ENCODE assay signal across 8 mouse cellular contexts in genomic region chr4:57140200-57140799, GRCm38 (mm10). TPM values are rescaled to one million over a fixed set of nuclear protein-coding genes. Genes with fewer than 3 reads are reported as not detected.
A peak's percentile ranks its signal among the peaks of the same experiment; 100 is the strongest.
DNase-seq lines count a peak whose midpoint lies in the region; ATAC-seq and TF ChIP-seq lines count a peak whose summit lies in the region.
"Had no signal": no experiment of that assay in that cellular context is flagged by ENCODE, and none has a peak within 500 bp of the region (broad histone marks: within the 10 kb centered on the region; RNA-seq: fewer than 3 reads in every experiment).

No protein-coding gene starts in this region.

- H3K9me3 ChIP-seq in kidney, embryonic 15.5 days (replicated peaks): no peaks in the 10 kb centered on the region
- no peaks in the 10 kb centered on the region for H3K9me3 ChIP-seq in hindbrain, postnatal 0 days (ENCODE audit: low read length)
- no peaks in the 10 kb centered on the region for H3K9me3 ChIP-seq in neural tube, embryonic 14.5 days (ENCODE audit: control insufficient read depth, low read length)

- peaks cover 61% of the 10 kb centered on the region for H3K4me1 ChIP-seq in kidney, embryonic 15.5 days
- H3K4me1 ChIP-seq in hindbrain, postnatal 0 days (ENCODE audit: insufficient read depth, low read length): peaks cover 9% of the 10 kb centered on the region; the same call in 1 of the 2 replicates
- peaks cover 17% of the 10 kb centered on the region; the same call in 1 of the 2 replicates for H3K4me1 ChIP-seq in neural tube, embryonic 14.5 days (ENCODE audit: control insufficient read depth, insufficient read depth, low read length)

- H3K27ac ChIP-seq in kidney, embryonic 15.5 days: no peak overlapping the region
- H3K27ac ChIP-seq in hindbrain, postnatal 0 days: no peak overlapping the region
- H3K27ac ChIP-seq in neural tube, embryonic 14.5 days (ENCODE audit: low read depth, low read length): no peak overlapping the region

- no peak for DNase-seq in kidney, adult 8-10 months
- DNase-seq in embryo, embryonic 11 days: peak; percentile 32
- DNase-seq in hindbrain, postnatal 0 days (ENCODE audit: low spot score): no peak
- no peak for DNase-seq in spleen, postnatal 10 days (ENCODE audit: low spot score in 2 of 2)
- no peak for DNase-seq in thymus, postnatal 4 days

- ATAC-seq in kidney, embryonic 15.5 days (replicated peaks; ENCODE audit: low FRiP score): peak; percentile 37
- ATAC-seq in hindbrain, postnatal 0 days: no peak
- ATAC-seq in neural tube, embryonic 14.5 days (ENCODE audit: low read depth): no peak
- ATAC-seq: Patski had no signal

- no peak overlapping the region for H3K9ac ChIP-seq in kidney, embryonic 15.5 days
- H3K9ac ChIP-seq in hindbrain, postnatal 0 days (replicated peaks; ENCODE audit: low read length): peak overlapping the region; percentile 74; the same call in 1 of the 2 replicates
- H3K9ac ChIP-seq in neural tube, embryonic 14.5 days (replicated peaks; ENCODE audit: low read depth, low read length): no peak overlapping the region

- WGBS in kidney, embryonic 15.5 days: 9% methylated on average over 4 of the region's 4 CpGs
- WGBS in hindbrain, postnatal 0 days: 19% methylated on average over 4 of the region's 4 CpGs
- 13% methylated on average over 4 of the region's 4 CpGs for WGBS in neural tube, embryonic 14.5 days

- H3K27me3 ChIP-seq in kidney, embryonic 15.5 days: peaks cover 52% of the 10 kb centered on the region
- no peaks in the 10 kb centered on the region for H3K27me3 ChIP-seq in hindbrain, postnatal 0 days (ENCODE audit: insufficient read depth, low read length)
- peaks cover 6% of the 10 kb centered on the region; the same call in 1 of the 2 replicates for H3K27me3 ChIP-seq in neural tube, embryonic 14.5 days (ENCODE audit: control insufficient read depth, insufficient read depth, low read length)

- peak overlapping the region; percentile 95; the same call in 1 of the 2 replicates for H3K4me2 ChIP-seq in kidney, embryonic 15.5 days
- H3K4me2 ChIP-seq in hindbrain, postnatal 0 days (ENCODE audit: low read depth, low read length): peak overlapping the region; percentile 72
- peak overlapping the region; percentile 69; the same call in 1 of the 2 replicates for H3K4me2 ChIP-seq in neural tube, embryonic 14.5 days (ENCODE audit: low read depth, low read length)

- no peak overlapping the region for H3K4me3 ChIP-seq in kidney, embryonic 15.5 days (replicated peaks)
- H3K4me3 ChIP-seq in hindbrain, postnatal 0 days (ENCODE audit: low read length): peak overlapping the region; percentile 62
- H3K4me3 ChIP-seq in neural tube, embryonic 14.5 days (ENCODE audit: low read depth, low read length): no peak overlapping the region

- no peaks in the 10 kb centered on the region for H3K36me3 ChIP-seq in kidney, embryonic 15.5 days
- no peaks in the 10 kb centered on the region for H3K36me3 ChIP-seq in hindbrain, postnatal 0 days (ENCODE audit: insufficient read depth, low read length)
- H3K36me3 ChIP-seq in neural tube, embryonic 14.5 days (ENCODE audit: control insufficient read depth, insufficient read depth, low read length): no peaks in the 10 kb centered on the region

- TF ChIP-seq CTCF in hindbrain, postnatal 0 days (IDR thresholded peaks at IDR 0.05; ENCODE audit: low read depth): no peak

RNA-seq across cellular contexts. Expression of gene Epb41l4b, which starts 2.9 kb away (rescaled TPM):
- polyA plus RNA-seq in kidney, embryonic 15.5 days (2015; fragmentation: Nextera tagmentation; extraction: Ambion mirVana): 2.2 and 2.9 TPM in 2 replicates
- total RNA-seq in hindbrain, postnatal 0 days (2014; rRNA removed): 13.9 and 14.7 TPM in 2 replicates
- polyA plus RNA-seq in hindbrain, postnatal 0 days (2015; fragmentation: Nextera tagmentation; extraction: Ambion mirVana): 4.2 and 4.4 TPM in 2 replicates
- polyA plus RNA-seq in neural tube, embryonic 14.5 days (2014; fragmentation: Nextera tagmentation; extraction: Ambion mirVana): 4.7 and 6.5 TPM in 2 replicates
